Mouse (Mus musculus) CH12.LX (cell line): ENCODE measurements at regions not wholly inside any gene's neighbourhood (a gene's known extent, or its start where the extent isn't known, plus 50 kb on each side); places are given as distances from the start of the nearest gene placed in this dataset.

Experiments used
- DNase-seq: peaks from one replicate; pipeline ENCODE4 v3.0.0-alpha.2; 2013; ENCODE audit errors: extremely low read depth
- H3K27ac ChIP-seq: 2 replicates; pipeline ENCODE4 v1.5.1; 2012; ENCODE audit warnings: low read depth, mild to moderate bottlenecking, control low read depth, moderate library complexity; ENCODE audit not compliant: insufficient read depth
- H3K27me3 ChIP-seq: replicated peaks from 2 replicates; pipeline ENCODE3; 2012; ENCODE audit warnings: inconsistent platforms
- H3K36me3 ChIP-seq, 2 experiments: replicated peaks in 1 of 2; 2 replicates each; pipeline versions ENCODE3 to v1.6.1; 2012; ENCODE audit warnings: inconsistent platforms in 1 of 2, low read length in 1 of 2, mild to moderate bottlenecking in 1 of 2, mixed read lengths in 1 of 2, moderate library complexity in 1 of 2; ENCODE audit not compliant: control insufficient read depth in 1 of 2, insufficient read depth in 1 of 2
- H3K4me1 ChIP-seq, 2 experiments: 2 replicates each; pipeline ENCODE4 v1.6.1; 2012; ENCODE audit warnings: inconsistent platforms in 1 of 2, moderate library complexity in 1 of 2; ENCODE audit not compliant: insufficient read depth in 2 of 2, control insufficient read depth in 1 of 2
- H3K4me2 ChIP-seq: 2 replicates; pipeline ENCODE4 v1.6.1; 2012; ENCODE audit warnings: low read depth, mild to moderate bottlenecking, control low read depth; ENCODE audit not compliant: poor library complexity, insufficient read depth, severe bottlenecking
- H3K4me3 ChIP-seq, 3 experiments: fragments of 150-350 bp in 1 of 3; sonication (generic) in 1 of 3; replicated peaks in 1 of 3; 2 replicates each; pipeline versions ENCODE3 to v1.5.1; 2011 to 2012; ENCODE audit warnings: low read depth in 2 of 3, low read length in 2 of 3, mild to moderate bottlenecking in 2 of 3, moderate library complexity in 2 of 3, control low read depth in 1 of 3, improper control_type of control experiment in 1 of 3, inconsistent platforms in 1 of 3, mixed read lengths in 1 of 3; ENCODE audit not compliant: poor library complexity in 1 of 3
- H3K79me2 ChIP-seq: replicated peaks from 2 replicates; pipeline ENCODE4 v1.6.1; 2012; ENCODE audit warnings: mild to moderate bottlenecking, moderate library complexity; ENCODE audit not compliant: control insufficient read depth, poor library complexity, insufficient read depth, severe bottlenecking; ENCODE audit errors: extremely low read depth
- H3K9ac ChIP-seq: 2 replicates; pipeline ENCODE4 v1.6.1; 2012; ENCODE audit warnings: low read depth, mild to moderate bottlenecking, control low read depth, moderate library complexity; ENCODE audit not compliant: insufficient read depth
- H3K9me3 ChIP-seq: replicated peaks from 2 replicates; pipeline ENCODE3; 2012; ENCODE audit warnings: low read length, inconsistent platforms, mixed read lengths
- CHD2 ChIP-seq: IDR thresholded peaks from 2 replicates; pipeline ENCODE4 v1.6.1; 2011; ENCODE audit warnings: low read length, improper control_type of control experiment
- CTCF ChIP-seq, 2 experiments: IDR thresholded peaks in 1 of 2; conservative IDR thresholded peaks in 1 of 2; 2 replicates each; pipeline ENCODE4 v1.5.1; 2011 to 2012; ENCODE audit warnings: low read depth in 2 of 2, low read length in 2 of 2, improper control_type of control experiment in 1 of 2, inconsistent platforms in 1 of 2, mild to moderate bottlenecking in 1 of 2, moderate library complexity in 1 of 2
- E2F4 ChIP-seq: IDR thresholded peaks from 2 replicates; pipeline ENCODE4 v1.6.1; 2011; ENCODE audit warnings: low read depth, low read length, improper control_type of control experiment; ENCODE audit not compliant: insufficient replicate concordance
- ELF1 ChIP-seq: IDR thresholded peaks from 2 replicates; pipeline ENCODE4 v1.6.1; 2014; ENCODE audit warnings: low read depth, mild to moderate bottlenecking, inconsistent platforms, low read length, improper control_type of control experiment
- EP300 ChIP-seq: IDR thresholded peaks from 2 replicates; pipeline ENCODE4 v1.6.1; 2011; ENCODE audit warnings: low read length, improper control_type of control experiment
- ETS1 ChIP-seq: conservative IDR thresholded peaks from 2 replicates; pipeline ENCODE4 v1.6.1; 2012; ENCODE audit warnings: low read depth, mild to moderate bottlenecking, inconsistent platforms, low read length, improper control_type of control experiment, moderate library complexity
- GABPA ChIP-seq: IDR thresholded peaks from 2 replicates; pipeline ENCODE4 v1.6.1; 2012; ENCODE audit warnings: low read depth, low read length, improper control_type of control experiment, inconsistent platforms; ENCODE audit not compliant: insufficient replicate concordance
- HCFC1 ChIP-seq: IDR thresholded peaks from 2 replicates; pipeline ENCODE4 v1.6.1; 2012; ENCODE audit warnings: low read depth, mild to moderate bottlenecking, inconsistent platforms, low read length, improper control_type of control experiment
- IRF4 ChIP-seq: IDR thresholded peaks from 2 replicates; pipeline ENCODE4 v1.6.1; 2014; ENCODE audit warnings: low read depth, mild to moderate bottlenecking, inconsistent platforms, low read length, improper control_type of control experiment
- JUN ChIP-seq: IDR thresholded peaks from 2 replicates; pipeline ENCODE4 v1.6.1; 2011; ENCODE audit warnings: low read depth, mild to moderate bottlenecking, low read length, improper control_type of control experiment, moderate library complexity; ENCODE audit not compliant: insufficient read depth
- JUND ChIP-seq: conservative IDR thresholded peaks from 2 replicates; pipeline ENCODE4 v1.6.1; 2011; ENCODE audit warnings: low read depth, low read length, improper control_type of control experiment
- MAFK ChIP-seq: IDR thresholded peaks from 2 replicates; pipeline ENCODE4 v1.6.1; 2011; ENCODE audit warnings: low read length, improper control_type of control experiment; ENCODE audit not compliant: insufficient replicate concordance
- MAX ChIP-seq: IDR thresholded peaks from 2 replicates; pipeline ENCODE4 v1.6.1; 2011; ENCODE audit warnings: low read length, improper control_type of control experiment
- MAZ ChIP-seq: IDR thresholded peaks from 2 replicates; pipeline ENCODE4 v1.6.1; 2012; ENCODE audit warnings: low read depth, mild to moderate bottlenecking, inconsistent platforms, low read length, improper control_type of control experiment, moderate library complexity
- MEF2A ChIP-seq: IDR thresholded peaks from 2 replicates; pipeline ENCODE4 v1.6.1; 2014; ENCODE audit warnings: low read depth, mild to moderate bottlenecking, inconsistent platforms, low read length, improper control_type of control experiment, borderline replicate concordance
- MXI1 ChIP-seq: IDR thresholded peaks from 2 replicates; pipeline ENCODE4 v1.6.1; 2011; ENCODE audit warnings: mild to moderate bottlenecking, low read depth, low read length, improper control_type of control experiment
- NELFE ChIP-seq: IDR thresholded peaks from 2 replicates; pipeline ENCODE4 v1.6.1; 2011; ENCODE audit warnings: low read depth, low read length, improper control_type of control experiment
- NRF1 ChIP-seq: IDR thresholded peaks from 2 replicates; pipeline ENCODE4 v1.6.1; 2014; ENCODE audit warnings: low read depth, mild to moderate bottlenecking, inconsistent platforms, low read length, improper control_type of control experiment, moderate library complexity
- POLR2A ChIP-seq: IDR thresholded peaks from 2 replicates; pipeline ENCODE4 v1.6.1; 2011; ENCODE audit warnings: low read depth, mild to moderate bottlenecking, improper control_type of control experiment, low read length
- RCOR1 ChIP-seq: conservative IDR thresholded peaks from 2 replicates; pipeline ENCODE4 v1.6.1; 2012; ENCODE audit warnings: low read depth, mild to moderate bottlenecking, inconsistent platforms, low read length, improper control_type of control experiment
- SIN3A ChIP-seq: IDR thresholded peaks from 2 replicates; pipeline ENCODE4 v1.6.1; 2012; ENCODE audit warnings: low read length, improper control_type of control experiment, inconsistent platforms
- SMC3 ChIP-seq: IDR thresholded peaks from 2 replicates; pipeline ENCODE4 v1.6.1; 2011; ENCODE audit warnings: low read depth, low read length, improper control_type of control experiment
- UBTF ChIP-seq: IDR thresholded peaks from 2 replicates; pipeline ENCODE4 v1.6.1; 2012; ENCODE audit warnings: low read depth, mild to moderate bottlenecking, inconsistent platforms, low read length, improper control_type of control experiment, moderate library complexity
- USF1 ChIP-seq: IDR thresholded peaks from 2 replicates; pipeline ENCODE4 v1.6.1; 2014; ENCODE audit warnings: low read depth, mild to moderate bottlenecking, inconsistent platforms, low read length, improper control_type of control experiment
- USF2 ChIP-seq: conservative IDR thresholded peaks from 2 replicates; pipeline ENCODE4 v1.6.1; 2011; ENCODE audit warnings: low read depth, low read length, improper control_type of control experiment
- ZKSCAN1 ChIP-seq: IDR thresholded peaks from 2 replicates; pipeline ENCODE4 v1.6.1; 2012; ENCODE audit warnings: low read depth, inconsistent platforms, low read length, improper control_type of control experiment, borderline replicate concordance
- ZMIZ1 ChIP-seq: IDR thresholded peaks from 2 replicates; pipeline ENCODE4 v1.6.1; 2012; ENCODE audit warnings: low read depth, mild to moderate bottlenecking, inconsistent platforms, low read length, improper control_type of control experiment
- ZNF384 ChIP-seq: IDR thresholded peaks from 2 replicates; pipeline ENCODE4 v1.6.1; 2012; ENCODE audit warnings: low read depth, low read length, improper control_type of control experiment, inconsistent platforms
- dilution Hi-C: fragments of 300-500 bp; cut with MboI; formaldehyde crosslinking; loops from 2 replicates; pipeline ENCODE4 v1.14.3; 2020; ENCODE audit warnings: low sequenced_read_pairs; ENCODE audit not compliant: extremely low pct_unique_long_range_greater_than_20kb, extremely low pct_ligation_motif_present
- in situ Hi-C: fragments of 300-500 bp; cut with MboI; formaldehyde crosslinking; loops from 3 replicates; pipeline ENCODE4 v1.14.3; 2019; ENCODE audit warnings: low sequenced_read_pairs, low pct_ligation_motif_present, low pct_unique_long_range_greater_than_20kb, mixed read lengths

DNA sequence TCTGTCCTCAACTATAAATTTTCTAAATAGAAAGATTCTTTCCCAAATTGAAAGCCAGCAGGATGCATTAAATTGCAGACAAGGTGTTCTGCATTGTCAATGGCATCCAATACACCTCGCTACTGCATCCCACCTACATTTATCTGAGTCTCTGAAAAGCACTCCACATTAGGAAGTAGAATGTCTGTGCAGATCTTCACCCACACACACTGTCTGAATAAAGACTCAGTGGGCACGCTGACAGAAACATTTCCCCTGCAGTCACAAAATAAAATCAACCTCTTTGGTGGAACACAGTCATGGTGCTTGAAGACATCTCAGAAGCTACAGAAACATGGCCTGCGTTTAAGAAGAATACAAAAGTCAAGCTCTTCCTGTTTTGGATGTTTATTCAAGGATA, 449.0 kb downstream of the Tmem135 start:
- Histone ChIP-seq H3K4me3 (no peak overlapping the region), H3K79me2 (no peaks in the 10 kb centered on the region), H3K4me2 (no peak overlapping the region), H3K9me3 (no peaks in the 10 kb centered on the region), H3K27ac (no peak overlapping the region), H3K27me3 (no peaks in the 10 kb centered on the region), H3K9ac (no peak overlapping the region), H3K4me1 (no peaks in the 10 kb centered on the region), H3K36me3 (no peaks in the 10 kb centered on the region)
- in situ Hi-C loops (no loop called here), dilution Hi-C loops (no loop called here)
- no peak for DNase-seq
- no peak for TF ChIP-seq RCOR1
- TF ChIP-seq MXI1, result no peak
- no peak for TF ChIP-seq EP300
- no peak for TF ChIP-seq POLR2A
- TF ChIP-seq MAFK, result no peak
- TF ChIP-seq JUND, result no peak
- no peak for TF ChIP-seq MAZ
- no peak for TF ChIP-seq UBTF
- no peak for TF ChIP-seq IRF4
- TF ChIP-seq SIN3A, result no peak
- TF ChIP-seq ELF1, result no peak
- TF ChIP-seq USF2, result no peak
- no peak for TF ChIP-seq MAX
- TF ChIP-seq CTCF (conservative IDR thresholded peaks at IDR 0.05 in 1 of 2, IDR thresholded peaks at IDR 0.05 in 1 of 2; ENCODE audit: low read depth in 2 of 2, low read length in 2 of 2), result no peak
- TF ChIP-seq SMC3, result no peak
- no peak for TF ChIP-seq HCFC1
- no peak for TF ChIP-seq ZNF384

DNA sequence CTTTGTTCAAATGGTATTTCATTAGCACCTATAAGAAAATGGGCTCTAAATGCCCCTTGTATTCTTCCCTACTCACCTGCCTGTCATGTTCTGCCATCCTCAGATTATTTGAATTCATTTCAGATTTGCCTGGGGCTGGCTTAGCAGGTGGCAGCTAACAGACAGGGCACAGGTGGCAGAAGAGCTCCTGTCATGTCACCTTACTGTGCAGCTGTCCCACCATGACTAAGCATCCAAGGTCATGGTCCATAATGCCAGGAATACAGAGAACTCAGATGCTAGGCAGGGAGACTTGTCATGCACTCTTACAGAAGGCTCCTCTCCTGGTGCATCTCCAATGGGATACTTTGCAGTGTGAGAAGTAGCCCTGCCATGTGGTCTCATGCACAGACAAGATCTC, 458.7 kb downstream of the Tmem135 start:
- no peak overlapping the region for H3K27ac ChIP-seq
- H3K4me2 ChIP-seq, result no peak overlapping the region
- H3K9ac ChIP-seq, result no peak overlapping the region
- no peaks in the 10 kb centered on the region for H3K9me3 ChIP-seq
- H3K4me3 ChIP-seq, result no peak overlapping the region
- H3K4me1 ChIP-seq, result no peaks in the 10 kb centered on the region
- H3K79me2 ChIP-seq, result no peaks in the 10 kb centered on the region
- DNase-seq, result no peak
- H3K27me3 ChIP-seq, result no peaks in the 10 kb centered on the region
- TF ChIP-seq HCFC1 (no peak), EP300 (no peak), NRF1 (no peak), CHD2 (no peak), GABPA (no peak), E2F4 (no peak), ZKSCAN1 (no peak), IRF4 (no peak), SMC3 (no peak), ETS1 (no peak), USF1 (no peak), SIN3A (no peak), UBTF (no peak), NELFE (no peak), ZMIZ1 (no peak), USF2 (no peak), POLR2A (no peak), ELF1 (no peak), MEF2A (no peak), JUN (no peak)
- in situ Hi-C loops, result no loop called here
- dilution Hi-C loops, result no loop called here
- no peaks in the 10 kb centered on the region for H3K36me3 ChIP-seq
